ENCODE assay signal across 7 mouse cellular contexts in the genomic region with DNA sequence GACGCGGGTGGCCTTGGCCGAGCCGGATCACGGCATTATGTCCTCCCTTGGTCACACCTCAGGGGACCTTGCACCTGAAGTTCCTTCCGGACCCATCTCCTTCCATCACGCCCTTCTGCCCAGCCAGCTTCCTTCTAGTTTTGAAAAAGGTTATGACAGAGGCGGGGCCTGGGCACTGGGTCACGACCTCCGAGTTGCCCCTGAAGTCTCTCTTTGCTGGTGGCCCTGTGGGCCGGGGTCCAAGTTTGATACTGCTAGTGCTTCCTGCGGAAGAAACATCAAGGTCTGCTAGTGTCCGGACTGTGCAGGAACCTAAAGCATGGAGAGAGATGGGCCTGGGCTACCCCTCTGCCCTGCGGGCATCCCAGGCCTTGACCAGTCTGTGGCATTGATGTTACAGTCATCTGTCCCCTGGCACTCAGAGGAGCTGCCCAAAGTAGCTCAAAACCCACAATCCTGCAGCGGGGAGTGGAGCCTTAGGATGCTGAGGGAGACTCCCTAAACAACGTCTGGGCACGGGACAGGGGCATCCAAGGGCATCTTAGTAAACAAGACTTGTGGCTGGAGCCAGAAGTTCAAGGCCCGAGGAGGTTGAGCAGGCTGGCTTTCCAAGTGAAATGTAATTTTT. TPM values are rescaled to one million over a fixed set of nuclear protein-coding genes. Genes with fewer than 3 reads are reported as not detected.
DNase-seq lines count a peak whose midpoint lies in the region; ATAC-seq and TF ChIP-seq lines count a peak whose summit lies in the region.

No protein-coding gene starts in this region.

- no peak for DNase-seq in lung, embryonic 14.5 days
- no peak for DNase-seq in lung, postnatal 36 days
- no peak for DNase-seq in forebrain, embryonic 14.5 days (ENCODE audit: low spot score)
- DNase-seq in liver, embryonic 11.5 days (ENCODE audit: low spot score) = no peak
- DNase-seq in thymus, adult 18-20 months = no peak
- DNase-seq in adrenal gland, adult 18-20 months (ENCODE audit: low spot score in 2 of 2) = no peak

- H3K9ac ChIP-seq in lung, embryonic 14.5 days = peak overlapping the region; percentile 60
- H3K9ac ChIP-seq in forebrain, embryonic 14.5 days (ENCODE audit: low read length) = peak overlapping the region; percentile 94
- no peak overlapping the region for H3K9ac ChIP-seq in liver, embryonic 11.5 days (ENCODE audit: low read depth, low read length)
- peak overlapping the region; percentile 41; the same call in 1 of the 2 replicates for H3K9ac ChIP-seq in stomach, embryonic 14.5 days (replicated peaks; ENCODE audit: low read depth, low read length)

- no peak for ATAC-seq in lung, embryonic 14.5 days (ENCODE audit: insufficient read depth)
- ATAC-seq in forebrain, embryonic 14.5 days = no peak
- peak; percentile 25; the same call in 1 of the 2 replicates for ATAC-seq in liver, embryonic 11.5 days (replicated peaks; ENCODE audit: low FRiP score)
- ATAC-seq in stomach, embryonic 14.5 days (ENCODE audit: insufficient number of reproducible peaks, insufficient read depth, low FRiP score, low read depth) = no peak

- H3K4me3 ChIP-seq in lung, embryonic 14.5 days (ENCODE audit: low read depth, low read length) = peak overlapping the region; percentile 58
- H3K4me3 ChIP-seq in forebrain, embryonic 14.5 days (ENCODE audit: low read depth, low read length) = peak overlapping the region; percentile 76
- peak overlapping the region; percentile 62 for H3K4me3 ChIP-seq in liver, embryonic 11.5 days (ENCODE audit: low read depth, low read length)
- H3K4me3 ChIP-seq in stomach, embryonic 14.5 days (ENCODE audit: low read depth, low read length) = peak overlapping the region; percentile 59

- peaks cover 16% of the 10 kb centered on the region; the same call in 1 of the 2 replicates for H3K27me3 ChIP-seq in lung, embryonic 14.5 days (ENCODE audit: insufficient read depth, low read length)
- H3K27me3 ChIP-seq in forebrain, embryonic 14.5 days (replicated peaks; ENCODE audit: control insufficient read depth, insufficient read depth, low read length) = peaks cover 5% of the 10 kb centered on the region
- H3K27me3 ChIP-seq in liver, embryonic 11.5 days (replicated peaks; ENCODE audit: control insufficient read depth, insufficient read depth, low read length) = peaks cover 54% of the 10 kb centered on the region
- no peaks in the 10 kb centered on the region for H3K27me3 ChIP-seq in stomach, embryonic 14.5 days (ENCODE audit: control insufficient read depth, insufficient read depth, low read length)

- TF ChIP-seq CTCF in lung, embryonic 14.5 days (IDR thresholded peaks at IDR 0.05; ENCODE audit: low read depth) = no peak

- H3K9me3 ChIP-seq in lung, embryonic 14.5 days (ENCODE audit: low read depth, low read length) = no peaks in the 10 kb centered on the region
- no peaks in the 10 kb centered on the region for H3K9me3 ChIP-seq in forebrain, embryonic 14.5 days (replicated peaks; ENCODE audit: control insufficient read depth, low read length)
- H3K9me3 ChIP-seq in liver, embryonic 11.5 days (ENCODE audit: control insufficient read depth, low read length) = no peaks in the 10 kb centered on the region
- H3K9me3 ChIP-seq in stomach, embryonic 14.5 days (ENCODE audit: control insufficient read depth, low read depth, low read length) = no peaks in the 10 kb centered on the region

- H3K36me3 ChIP-seq in lung, embryonic 14.5 days (ENCODE audit: insufficient read depth) = no peaks in the 10 kb centered on the region
- peaks cover 15% of the 10 kb centered on the region; the same call in 1 of the 2 replicates for H3K36me3 ChIP-seq in forebrain, embryonic 14.5 days (ENCODE audit: control insufficient read depth, insufficient read depth, low read length)
- H3K36me3 ChIP-seq in liver, embryonic 11.5 days (ENCODE audit: control insufficient read depth, insufficient read depth, low read length) = no peaks in the 10 kb centered on the region
- no peaks in the 10 kb centered on the region for H3K36me3 ChIP-seq in stomach, embryonic 14.5 days (ENCODE audit: control insufficient read depth, insufficient read depth, low read length)

- no peak overlapping the region for H3K27ac ChIP-seq in lung, embryonic 14.5 days (ENCODE audit: low read depth)
- H3K27ac ChIP-seq in forebrain, embryonic 14.5 days (ENCODE audit: low read depth, low read length) = no peak overlapping the region
- no peak overlapping the region for H3K27ac ChIP-seq in liver, embryonic 11.5 days (ENCODE audit: low read depth, low read length)
- no peak overlapping the region for H3K27ac ChIP-seq in stomach, embryonic 14.5 days (ENCODE audit: low read length)

- H3K4me1 ChIP-seq in lung, embryonic 14.5 days (ENCODE audit: insufficient read depth) = peaks cover 5% of the 10 kb centered on the region; the same call in 1 of the 2 replicates
- H3K4me1 ChIP-seq in forebrain, embryonic 14.5 days (ENCODE audit: control insufficient read depth, insufficient read depth, low read length) = peaks cover 15% of the 10 kb centered on the region
- peaks cover 7% of the 10 kb centered on the region for H3K4me1 ChIP-seq in liver, embryonic 11.5 days (replicated peaks; ENCODE audit: control insufficient read depth, insufficient read depth, low read length)
- H3K4me1 ChIP-seq in stomach, embryonic 14.5 days (ENCODE audit: control insufficient read depth, insufficient read depth, low read length) = no peaks in the 10 kb centered on the region

- H3K4me2 ChIP-seq in lung, embryonic 14.5 days = peak overlapping the region; percentile 97
- peak overlapping the region; percentile 80 for H3K4me2 ChIP-seq in forebrain, embryonic 14.5 days (ENCODE audit: low read length)
- H3K4me2 ChIP-seq in liver, embryonic 11.5 days = peak overlapping the region; percentile 98
- H3K4me2 ChIP-seq in stomach, embryonic 14.5 days (replicated peaks; ENCODE audit: low read depth, low read length) = peak overlapping the region; percentile 99

- WGBS in lung, embryonic 14.5 days = 18% methylated on average over 18 of the region's 18 CpGs
- WGBS in forebrain, embryonic 14.5 days = 19% methylated on average over 18 of the region's 18 CpGs
- 28% methylated on average over 18 of the region's 18 CpGs for WGBS in liver, embryonic 11.5 days
- 20% methylated on average over 18 of the region's 18 CpGs for WGBS in stomach, embryonic 14.5 days

RNA-seq across cellular contexts. Expression of a gene that starts 10.3 kb away (rescaled TPM):
- 6.8 and 8.2 TPM in 2 replicates for polyA plus RNA-seq in lung, embryonic 14.5 days (2014; fragmentation: Nextera tagmentation; extraction: Ambion mirVana)
- polyA plus RNA-seq in forebrain, embryonic 14.5 days (2014; fragmentation: Nextera tagmentation; extraction: Ambion mirVana) = 50.4 and 69.7 TPM in 2 replicates
- 1.3 and 1.7 TPM in 2 replicates for polyA plus RNA-seq in liver, embryonic 11.5 days (2014; fragmentation: Nextera tagmentation; extraction: Ambion mirVana)
- 7.9 and 8.1 TPM in 2 replicates for polyA plus RNA-seq in stomach, embryonic 14.5 days (2014; fragmentation: Nextera tagmentation; extraction: Ambion mirVana)
- total RNA-seq in adrenal gland, adult 18-20 months (2021) = 10 to 100 TPM; 22.9 to 25.0 TPM
